Mouse (Mus musculus): ENCODE data around the gene Sec61g. TPM values are rescaled to one million over a fixed set of nuclear protein-coding genes. Genes with fewer than 3 reads are reported as not detected.

The Sec61g gene
- polyA plus RNA-seq (2014; fragmentation: Nextera tagmentation; extraction: Ambion mirVana) = 34.4 and 41.8 TPM in 2 replicates

GRCm38 (mm10) chr11:16508052-16508654 is at the start of gene Sec61g:
Gene Sec61g, minus strand, starts transcription at chr11:16508484.
- DNase-seq (peak; percentile 97), ATAC-seq (ENCODE audit: insufficient read depth) (peak; percentile 99)
- H3K4me3 ChIP-seq (ENCODE audit: low read depth, low read length) = peak within 1 kb of the TSS; percentile 93
- no peak for TF ChIP-seq CTCF (IDR thresholded peaks at IDR 0.05; ENCODE audit: low read depth)
- H3K9ac ChIP-seq = peak within 1 kb of the TSS; percentile 98
- H3K27me3 ChIP-seq (ENCODE audit: insufficient read depth, low read length) = no peaks in the 10 kb centered on the region
- under 1% methylated on average over 35 of the region's 35 CpGs for WGBS
- H3K36me3 ChIP-seq (ENCODE audit: insufficient read depth) = peaks cover 25% of the 10 kb centered on the region
- H3K27ac ChIP-seq (ENCODE audit: low read depth) = peak within 1 kb of the TSS; percentile 93
- H3K9me3 ChIP-seq (ENCODE audit: low read depth, low read length) = no peaks in the 10 kb centered on the region
- H3K4me1 ChIP-seq (ENCODE audit: insufficient read depth) = peaks cover 10% of the 10 kb centered on the region; the same call in 1 of the 2 replicates
- H3K4me2 ChIP-seq = peak within 1 kb of the TSS; percentile 78

DNA sequence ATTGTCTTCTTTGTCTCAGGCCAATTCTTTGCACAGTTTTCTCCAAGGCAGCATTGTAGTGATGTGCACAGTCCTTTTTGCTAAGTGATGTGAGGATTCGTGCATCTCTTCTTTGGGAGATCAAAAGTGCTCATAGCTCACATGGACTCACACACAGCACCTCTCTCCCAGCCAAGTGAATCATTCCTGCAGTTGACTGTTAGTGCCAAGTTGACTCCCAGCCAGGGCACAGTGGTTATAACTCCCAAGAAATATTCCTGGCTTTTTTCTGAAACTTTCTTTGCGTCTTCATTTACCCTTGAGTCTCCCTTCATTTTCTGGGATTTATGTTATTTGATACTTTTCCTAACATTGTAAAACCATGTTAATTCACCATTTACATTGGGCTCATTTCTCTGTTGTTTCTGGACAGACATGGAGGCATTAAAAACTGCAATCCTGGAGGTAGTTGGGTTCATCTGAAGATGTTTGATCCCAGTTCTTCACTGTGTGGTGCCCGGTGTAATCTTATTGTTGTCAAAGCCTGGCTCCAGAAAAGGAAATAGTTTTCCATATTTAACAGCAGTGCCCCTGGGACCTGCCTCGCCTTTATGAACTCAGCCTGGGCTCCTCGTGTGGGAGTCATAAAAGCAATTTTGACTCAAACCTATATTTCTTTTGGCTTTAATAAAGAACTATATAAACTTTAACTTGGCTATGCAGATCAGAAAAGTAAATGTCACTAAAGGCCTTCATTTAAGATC is 38.3 kb upstream of the Sec61g start:
- Histone ChIP-seq H3K4me1 (ENCODE audit: insufficient read depth) (no peaks in the 10 kb centered on the region), H3K36me3 (ENCODE audit: insufficient read depth) (no peaks in the 10 kb centered on the region), H3K27me3 (ENCODE audit: insufficient read depth, low read length) (no peaks in the 10 kb centered on the region), H3K4me3 (ENCODE audit: low read depth, low read length) (no peak overlapping the region), H3K9me3 (ENCODE audit: low read depth, low read length) (no peaks in the 10 kb centered on the region), H3K4me2 (no peak overlapping the region), H3K9ac (no peak overlapping the region), H3K27ac (ENCODE audit: low read depth) (no peak overlapping the region)
- ATAC-seq (ENCODE audit: insufficient read depth) = no peak
- 52% methylated on average over 5 of the region's 5 CpGs for WGBS
- no peak for TF ChIP-seq CTCF (IDR thresholded peaks at IDR 0.05; ENCODE audit: low read depth)
- peak; percentile 37 for DNase-seq

GRCm38 (mm10) chr11:16537379-16537778 is 29.1 kb upstream of the Sec61g start:
- no peaks in the 10 kb centered on the region for H3K27me3 ChIP-seq (ENCODE audit: insufficient read depth, low read length)
- H3K36me3 ChIP-seq (ENCODE audit: insufficient read depth) = no peaks in the 10 kb centered on the region
- no peak overlapping the region for H3K27ac ChIP-seq (ENCODE audit: low read depth)
- H3K4me1 ChIP-seq (ENCODE audit: insufficient read depth) = no peaks in the 10 kb centered on the region
- H3K4me3 ChIP-seq (ENCODE audit: low read depth, low read length) = no peak overlapping the region
- ATAC-seq (ENCODE audit: insufficient read depth) (no peak), DNase-seq (no peak)
- TF ChIP-seq CTCF (IDR thresholded peaks at IDR 0.05; ENCODE audit: low read depth) = no peak
- no peaks in the 10 kb centered on the region for H3K9me3 ChIP-seq (ENCODE audit: low read depth, low read length)
- H3K9ac ChIP-seq = no peak overlapping the region
- WGBS = 56% methylated on average over 1 of the region's 1 CpGs
- H3K4me2 ChIP-seq = no peak overlapping the region

DNA sequence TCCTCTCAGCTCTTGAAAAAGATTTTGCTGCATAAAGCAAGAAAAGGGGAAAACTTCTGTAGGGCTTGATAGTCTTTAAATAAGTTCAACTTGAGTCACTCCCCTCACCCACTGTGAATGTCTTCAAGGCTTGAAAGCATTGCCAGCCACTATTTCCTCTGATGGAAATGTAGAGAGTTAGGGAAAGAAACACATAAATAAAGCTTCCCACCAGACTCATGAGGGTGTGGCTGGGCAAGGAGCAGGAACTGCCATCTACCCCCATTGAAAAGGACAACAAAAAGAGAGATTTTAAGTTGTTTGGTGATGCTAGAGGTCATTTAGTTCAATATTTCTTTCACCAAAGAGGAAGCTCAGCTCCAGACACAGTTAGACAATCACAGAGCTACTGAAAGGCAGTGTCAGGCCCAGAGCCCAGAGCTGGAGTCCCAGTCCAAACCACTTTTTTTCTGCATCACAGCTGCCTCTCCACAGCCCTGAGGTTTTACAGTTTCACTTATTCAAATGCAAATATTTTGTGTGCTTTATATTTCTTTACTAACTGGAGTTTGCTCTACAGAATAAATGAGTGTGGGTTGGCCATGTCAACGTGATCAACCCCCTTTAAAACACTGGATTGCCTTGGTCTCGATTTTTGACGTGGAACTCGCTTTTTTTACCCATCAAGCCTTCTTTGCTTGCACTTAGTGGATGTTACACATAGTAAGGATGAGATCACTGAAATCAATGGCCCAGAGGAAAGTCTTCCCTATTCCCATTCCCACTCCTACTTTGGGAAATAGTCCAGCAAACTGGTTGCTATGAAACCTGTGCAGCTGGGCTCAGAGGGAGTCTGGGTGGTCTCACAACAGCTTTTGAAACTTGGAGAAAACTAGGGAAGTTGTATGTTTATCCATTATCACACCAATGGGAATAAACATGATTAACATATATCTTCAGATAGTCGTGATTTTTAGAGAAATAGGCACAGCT is 26.6 kb upstream of the Sec61g start:
- ATAC-seq (ENCODE audit: insufficient read depth) (peak; percentile 56; the same call in 1 of the 2 replicates), DNase-seq (peak; percentile 59)
- TF ChIP-seq CTCF (IDR thresholded peaks at IDR 0.05; ENCODE audit: low read depth) = no peak
- Histone ChIP-seq H3K36me3 (ENCODE audit: insufficient read depth) (no peaks in the 10 kb centered on the region), H3K4me1 (ENCODE audit: insufficient read depth) (no peaks in the 10 kb centered on the region), H3K4me3 (ENCODE audit: low read depth, low read length) (no peak overlapping the region), H3K4me2 (no peak overlapping the region), H3K27ac (ENCODE audit: low read depth) (no peak overlapping the region), H3K9ac (no peak overlapping the region), H3K27me3 (ENCODE audit: insufficient read depth, low read length) (no peaks in the 10 kb centered on the region), H3K9me3 (ENCODE audit: low read depth, low read length) (no peaks in the 10 kb centered on the region)
- WGBS = 68% methylated on average over 5 of the region's 5 CpGs

- no peak overlapping the region for H3K4me3 ChIP-seq (ENCODE audit: low read depth, low read length)
- WGBS = 23% methylated on average over 5 of the region's 5 CpGs
- peak; percentile 57 for TF ChIP-seq CTCF (IDR thresholded peaks at IDR 0.05; ENCODE audit: low read depth)
- no peak overlapping the region for H3K9ac ChIP-seq
- H3K36me3 ChIP-seq (ENCODE audit: insufficient read depth) = no peaks in the 10 kb centered on the region
- H3K4me1 ChIP-seq (ENCODE audit: insufficient read depth) = no peaks in the 10 kb centered on the region
- ATAC-seq (ENCODE audit: insufficient read depth) (peak; percentile 41; the same call in 1 of the 2 replicates), DNase-seq (peak; percentile 64)
- no peaks in the 10 kb centered on the region for H3K9me3 ChIP-seq (ENCODE audit: low read depth, low read length)
- no peak overlapping the region for H3K4me2 ChIP-seq
- H3K27me3 ChIP-seq (ENCODE audit: insufficient read depth, low read length) = no peaks in the 10 kb centered on the region
- no peak overlapping the region for H3K27ac ChIP-seq (ENCODE audit: low read depth)
Observed at GRCm38 (mm10) chr11:16532877-16533276, 24.6 kb upstream of the Sec61g start.

DNA sequence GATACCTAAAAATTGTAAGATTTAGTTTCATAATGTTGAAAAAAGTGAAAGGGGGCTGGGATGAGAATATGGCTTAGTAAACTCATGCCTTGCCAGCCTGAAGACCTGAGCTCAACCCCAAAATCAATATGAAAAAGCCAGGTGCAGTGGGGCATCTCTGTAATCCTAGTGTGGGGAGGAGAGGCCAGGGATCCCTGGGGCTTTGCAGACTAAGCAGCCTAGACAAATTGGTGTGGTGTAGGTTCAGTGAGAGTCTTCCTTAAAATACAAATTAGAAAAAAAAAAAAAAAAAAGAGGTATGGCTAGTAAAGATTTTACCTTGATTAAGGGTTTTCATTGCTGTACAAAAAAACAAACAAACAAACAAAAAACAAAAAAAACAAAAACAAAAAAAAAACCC is 20.6 kb upstream of the Sec61g start:
- Histone ChIP-seq H3K9ac (no peak overlapping the region), H3K4me3 (ENCODE audit: low read depth, low read length) (no peak overlapping the region), H3K9me3 (ENCODE audit: low read depth, low read length) (no peaks in the 10 kb centered on the region), H3K27me3 (ENCODE audit: insufficient read depth, low read length) (no peaks in the 10 kb centered on the region), H3K27ac (ENCODE audit: low read depth) (no peak overlapping the region), H3K4me1 (ENCODE audit: insufficient read depth) (no peaks in the 10 kb centered on the region; the same call in 1 of the 2 replicates), H3K4me2 (no peak overlapping the region), H3K36me3 (ENCODE audit: insufficient read depth) (no peaks in the 10 kb centered on the region)
- DNase-seq (no peak), ATAC-seq (ENCODE audit: insufficient read depth) (no peak)
- TF ChIP-seq CTCF (IDR thresholded peaks at IDR 0.05; ENCODE audit: low read depth) = no peak

Data from lung, embryonic 14.5 days (tissue).